Mouse (Mus musculus) gastrocnemius, postnatal 25 days (tissue): Measurements from ENCODE around the gene Hoxb9. TPM values are rescaled to one million over a fixed set of nuclear protein-coding genes. Genes with fewer than 3 reads are reported as not detected.

Experiments used
- DNase-seq: peaks from one replicate; pipeline ENCODE4 v3.0.0; 2022
- total RNA-seq, 2 experiments: library from RNA; stranded (reverse); gene quantifications; 1 replicate in 1 of 2; 2 replicates in 1 of 2; pipeline ENCODE4 v1.2.3; 2021

The Hoxb9 gene
- total RNA-seq, 2 experiments from 2014 or later: 0.15 to 0.19 TPM

DNA sequence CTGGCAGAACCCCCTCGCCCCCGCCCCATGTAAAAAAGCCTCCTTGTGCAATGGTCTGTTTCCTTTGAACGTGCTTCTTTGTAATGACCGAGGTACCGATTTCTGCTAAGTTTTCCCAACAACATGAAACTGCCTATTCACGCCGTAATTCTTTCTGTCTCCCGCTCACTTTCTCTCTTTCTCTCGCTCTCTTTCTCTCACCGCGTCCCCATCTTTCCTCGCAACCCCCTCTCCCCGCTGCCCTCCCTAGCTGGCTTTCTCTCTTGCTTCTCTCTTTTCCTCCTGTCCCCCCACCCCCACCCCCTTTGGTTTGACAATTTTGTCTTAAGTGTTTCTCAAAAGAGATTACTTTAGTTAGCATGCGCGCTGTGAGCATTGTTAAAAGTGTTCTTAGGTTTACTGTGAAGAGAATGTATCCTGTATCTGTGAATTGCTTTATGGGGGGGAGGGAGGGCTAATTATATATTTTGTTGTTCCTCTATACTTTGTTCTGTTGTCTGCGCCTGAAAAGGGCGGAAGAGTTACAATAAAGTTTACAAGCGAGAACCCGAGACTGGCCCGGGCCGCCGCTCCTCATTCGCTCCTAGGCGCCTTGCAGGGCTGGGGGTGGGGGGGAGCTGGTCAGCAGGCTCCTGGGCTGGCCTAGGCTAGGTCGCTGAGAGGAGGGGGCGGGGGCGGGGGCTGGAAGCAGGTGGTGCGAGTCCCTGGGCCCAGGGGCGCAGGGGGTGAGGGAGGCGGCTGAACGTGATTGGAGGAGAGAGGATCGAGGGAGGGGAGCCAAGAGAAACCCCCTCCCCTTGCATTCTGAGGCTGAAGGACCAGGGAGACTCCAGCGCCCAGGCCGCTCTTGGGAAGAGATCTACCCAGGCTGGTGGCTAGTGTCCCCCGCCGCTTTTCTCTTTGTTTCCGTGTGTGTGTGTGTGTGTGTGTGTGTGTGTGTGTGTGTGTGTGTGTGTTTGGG lies 13.8 kb downstream of the Hoxb9 start:
- DNase-seq: no peak

DNA sequence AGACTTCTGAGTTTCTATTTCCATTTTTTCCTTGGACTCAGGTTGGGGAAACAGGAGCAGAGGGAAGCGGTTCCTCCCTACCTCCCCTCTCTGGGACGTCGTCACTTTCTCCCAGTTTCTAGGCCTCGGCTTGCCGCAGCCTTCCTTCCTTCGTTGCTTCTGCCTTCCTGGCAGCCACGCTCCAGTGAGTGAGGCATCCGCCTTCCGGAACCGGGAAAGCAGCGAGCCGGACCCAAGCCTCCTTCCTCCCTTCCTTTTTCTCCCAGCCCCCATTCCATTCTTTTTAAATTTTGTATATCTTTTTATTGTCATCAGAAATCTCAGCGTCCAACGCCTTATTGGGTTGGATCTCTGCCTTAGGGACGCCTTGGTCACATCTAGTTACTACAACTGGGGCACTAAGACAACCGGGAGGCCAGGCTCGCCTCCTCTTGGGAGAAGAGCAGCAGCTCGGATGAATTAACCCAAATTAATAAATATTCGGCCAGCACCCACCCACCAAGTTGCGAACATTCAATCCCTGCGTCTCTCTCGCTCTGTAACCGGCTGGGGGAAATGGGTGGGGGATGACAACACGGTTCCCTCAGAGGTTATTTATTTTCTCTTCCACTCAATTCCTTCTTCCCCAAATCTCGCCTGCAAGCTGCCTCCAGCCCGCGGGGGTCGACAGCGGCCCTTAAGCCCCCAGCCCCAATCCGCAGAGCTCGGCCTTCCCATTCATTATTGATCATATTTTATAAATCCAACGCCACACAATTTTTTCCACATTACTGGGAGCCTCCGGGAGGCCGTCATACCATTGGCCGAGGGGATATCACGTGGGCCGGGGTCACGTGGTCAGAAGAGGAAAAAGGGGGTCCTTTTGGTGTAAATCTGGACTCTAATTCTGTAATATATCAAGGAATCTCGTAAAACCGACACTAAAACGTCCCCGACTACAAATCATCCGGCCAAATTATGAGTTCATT lies 14.8 kb downstream of the Hoxb9 start, which contains the start of gene Hoxb7:
Gene Hoxb7 (plus strand): TSS at position 853 of the 968 bp plus-strand sequence.
- no peak for DNase-seq

DNA sequence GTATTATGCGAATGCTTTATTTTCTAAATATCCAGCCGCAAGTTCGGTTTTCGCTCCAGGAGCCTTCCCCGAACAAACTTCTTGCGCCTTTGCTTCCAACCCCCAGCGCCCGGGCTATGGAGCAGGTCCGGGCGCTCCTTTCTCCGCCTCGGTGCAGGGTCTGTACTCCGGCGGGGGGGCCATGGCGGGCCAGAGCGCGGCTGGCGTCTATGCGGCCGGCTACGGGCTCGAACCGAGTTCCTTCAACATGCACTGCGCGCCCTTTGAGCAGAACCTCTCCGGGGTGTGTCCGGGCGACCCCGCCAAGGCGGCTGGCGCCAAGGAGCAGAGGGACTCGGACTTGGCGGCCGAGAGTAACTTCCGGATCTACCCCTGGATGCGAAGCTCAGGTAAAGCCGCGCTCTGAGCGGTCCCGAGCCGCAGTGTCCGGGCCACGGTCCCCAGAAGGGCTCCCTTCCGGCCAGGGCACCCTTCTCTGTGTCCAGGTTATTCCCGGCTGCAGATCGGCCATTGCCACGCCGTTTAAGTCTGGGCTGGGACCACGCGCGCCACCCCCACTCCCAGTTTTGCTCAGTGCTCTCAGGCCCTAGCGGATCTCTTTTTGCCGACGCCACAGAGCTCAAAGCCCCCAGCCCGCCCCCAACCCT lies 15.6 kb downstream of the Hoxb9 start:
- no peak for DNase-seq

DNA sequence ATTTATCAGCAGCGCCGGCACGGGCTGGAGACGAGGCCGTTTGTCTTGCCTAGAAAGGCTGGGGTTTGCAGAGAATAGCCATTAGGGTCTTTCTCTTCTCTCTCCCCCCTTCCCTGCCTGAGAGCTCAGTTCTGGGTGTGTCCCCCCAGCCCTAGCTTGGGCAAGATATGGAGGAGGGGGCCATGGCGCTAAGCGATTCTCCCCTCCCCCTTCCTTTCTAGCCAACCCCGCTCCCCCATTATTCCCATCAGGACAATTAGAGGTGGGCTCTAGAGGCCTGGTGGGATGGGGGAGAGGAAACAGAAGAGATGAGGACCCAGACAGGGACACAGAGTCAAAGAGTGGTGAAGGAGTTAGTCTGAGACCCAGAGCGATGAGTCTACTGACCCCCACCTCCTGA lies 16.2 kb downstream of the Hoxb9 start:
- DNase-seq: no peak

- DNase-seq: no peak
Measured at GRCm38 (mm10) chr11:96288455-96289221, 17.4 kb downstream of the Hoxb9 start.

DNA sequence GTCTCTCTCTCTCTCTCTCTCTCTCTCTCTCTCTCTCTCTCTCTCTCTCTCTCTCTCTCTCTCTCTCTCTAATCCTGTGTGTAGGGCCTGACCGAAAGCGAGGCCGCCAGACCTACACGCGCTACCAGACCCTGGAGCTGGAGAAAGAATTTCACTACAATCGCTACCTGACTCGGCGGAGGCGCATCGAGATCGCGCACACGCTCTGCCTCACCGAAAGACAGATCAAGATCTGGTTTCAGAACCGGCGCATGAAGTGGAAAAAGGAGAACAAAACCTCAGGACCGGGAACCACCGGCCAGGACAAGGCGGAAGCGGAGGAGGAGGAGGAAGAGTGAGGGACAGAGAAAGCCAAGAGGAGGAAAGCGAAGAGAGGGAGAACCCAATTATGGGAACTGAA lies 18.0 kb downstream of the Hoxb9 start:
- DNase-seq: no peak

- DNase-seq: no peak
Measured at GRCm38 (mm10) chr11:96289837-96290236, 18.6 kb downstream of the Hoxb9 start.

GRCm38 (mm10) chr11:96290705-96291355 lies 19.6 kb downstream of the Hoxb9 start:
- no peak for DNase-seq

- DNase-seq: no peak
Measured at GRCm38 (mm10) chr11:96291681-96292564, 20.7 kb downstream of the Hoxb9 start, which contains the start of gene Hoxb6. TSS of gene Hoxb6 (plus strand) at chr11:96292476.

DNA sequence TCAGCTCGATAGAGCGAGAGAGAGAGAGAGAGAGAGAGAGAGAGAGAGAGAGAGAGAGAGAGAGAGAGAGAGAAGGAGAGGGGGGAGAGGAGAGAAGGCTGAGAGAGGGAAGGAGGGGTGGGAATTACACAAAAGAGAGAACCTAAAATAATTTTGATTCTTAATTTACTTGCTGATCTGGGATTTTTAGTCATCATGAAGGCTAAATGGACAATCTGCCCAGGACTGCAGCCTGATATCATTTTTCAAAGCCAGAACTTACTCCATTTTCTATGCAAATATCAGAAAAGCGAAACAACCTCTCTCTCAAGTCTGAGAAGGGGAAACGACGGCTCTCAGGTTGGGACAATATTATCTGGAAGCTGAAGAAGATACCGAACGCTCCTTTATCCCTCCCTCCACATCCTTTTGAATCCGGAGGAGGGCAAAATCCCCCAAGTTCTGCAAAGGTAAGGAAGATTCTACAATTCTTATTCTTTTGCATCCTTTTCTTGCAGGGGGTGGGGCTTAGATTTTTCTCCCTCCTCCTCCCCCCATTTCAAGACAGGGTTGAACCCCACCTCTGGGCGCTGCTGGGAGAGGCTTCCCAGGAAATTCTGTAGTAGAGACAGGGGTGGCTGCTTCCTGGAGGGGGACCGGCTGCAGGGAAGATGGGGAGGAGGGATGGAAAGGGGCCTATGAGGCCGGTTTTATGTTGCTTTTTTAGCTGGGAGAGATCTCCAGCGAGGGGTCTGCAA lies 21.5 kb downstream of the Hoxb9 start:
- DNase-seq: no peak

DNA sequence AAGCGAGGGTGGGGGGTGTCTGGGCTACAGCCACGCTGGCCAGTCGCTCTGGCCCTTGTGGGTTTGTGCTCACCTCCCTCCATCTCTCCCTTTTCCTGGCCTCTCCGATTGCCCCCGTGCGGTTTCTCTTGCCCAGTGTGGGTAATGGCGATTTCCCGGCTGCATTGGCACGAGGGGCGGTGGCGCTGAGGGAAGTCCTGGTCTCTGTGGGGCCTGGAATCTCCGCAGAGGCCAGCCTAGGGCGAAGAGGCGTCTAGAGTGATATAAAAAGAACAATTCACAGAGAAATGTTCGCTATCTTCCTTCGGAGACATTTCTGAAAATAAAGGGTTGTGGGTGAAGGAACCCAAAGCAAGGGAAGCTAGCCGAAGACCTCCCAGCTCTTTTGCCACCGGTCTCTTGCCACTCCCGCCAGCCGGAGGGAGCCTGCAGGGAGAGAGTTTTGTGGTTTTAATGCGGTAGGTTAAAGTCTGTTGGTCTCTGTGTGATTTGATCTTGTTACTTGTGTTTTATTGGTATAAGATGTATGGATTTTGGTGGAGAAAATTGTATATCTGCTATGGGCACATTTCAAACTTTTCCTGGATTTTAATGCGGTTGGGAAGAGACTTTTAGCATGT lies 22.2 kb downstream of the Hoxb9 start:
- no peak for DNase-seq

- no peak for DNase-seq
Measured at GRCm38 (mm10) chr11:96294245-96295091, 23.2 kb downstream of the Hoxb9 start.

DNA sequence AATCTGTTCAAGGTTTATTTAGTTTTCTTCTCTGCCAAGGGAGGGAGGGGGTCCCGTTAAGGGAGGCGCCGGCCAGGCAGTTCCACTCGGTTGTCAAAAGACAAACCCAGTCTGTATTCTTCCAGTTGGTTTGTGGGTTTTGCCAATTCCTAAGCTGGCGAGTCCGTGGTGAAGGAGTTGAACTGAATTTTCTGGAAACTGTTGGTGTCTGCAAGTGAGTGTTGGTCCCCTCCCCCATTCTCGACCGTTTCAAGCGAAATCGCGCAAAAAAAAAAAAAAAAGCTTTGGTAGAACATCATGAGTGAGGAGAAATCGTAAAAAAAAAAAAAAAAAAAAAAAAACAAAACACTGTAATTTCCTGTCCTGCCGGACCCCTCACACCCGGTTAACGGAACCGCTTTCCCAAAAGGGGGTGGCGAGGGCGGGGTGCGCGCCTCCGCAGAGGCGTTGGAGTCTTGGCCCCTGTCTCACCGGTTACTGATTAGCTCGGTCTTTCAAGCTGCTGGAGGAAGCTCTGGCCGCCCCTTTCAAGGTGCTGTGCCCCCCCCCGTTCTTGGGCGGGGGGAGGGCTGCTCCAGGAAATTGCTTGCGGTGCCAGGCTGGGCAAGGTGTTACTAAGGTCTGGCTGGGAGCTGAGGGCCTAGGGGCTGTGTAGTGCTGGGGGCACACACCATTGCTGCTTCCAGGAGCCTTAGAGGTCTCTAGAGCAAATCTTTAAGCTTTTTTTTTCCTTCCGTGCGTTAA lies 24.0 kb downstream of the Hoxb9 start:
- no peak for DNase-seq

GRCm38 (mm10) chr11:96296997-96297396 lies 25.7 kb downstream of the Hoxb9 start:
- no peak for DNase-seq

DNA sequence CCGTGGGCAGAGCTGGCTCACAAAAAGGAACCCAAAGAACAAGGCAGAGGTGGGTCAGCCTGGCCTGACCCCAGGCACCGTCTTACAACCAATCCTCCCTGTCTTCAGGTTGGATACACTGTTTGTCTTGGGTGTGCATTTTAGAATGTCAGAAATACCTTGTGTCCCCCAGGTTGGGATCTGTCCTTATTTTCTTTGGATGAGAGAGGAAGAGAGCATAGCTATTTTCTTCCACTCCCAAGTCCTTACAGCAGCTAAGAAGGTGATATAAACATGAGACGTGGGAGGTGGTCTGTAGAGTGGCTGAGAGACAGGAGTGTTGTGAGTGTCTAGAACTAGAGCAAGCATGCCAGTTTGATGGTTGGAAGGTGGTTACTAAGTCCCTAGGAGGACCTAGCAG lies 26.2 kb downstream of the Hoxb9 start:
- no peak for DNase-seq

DNA sequence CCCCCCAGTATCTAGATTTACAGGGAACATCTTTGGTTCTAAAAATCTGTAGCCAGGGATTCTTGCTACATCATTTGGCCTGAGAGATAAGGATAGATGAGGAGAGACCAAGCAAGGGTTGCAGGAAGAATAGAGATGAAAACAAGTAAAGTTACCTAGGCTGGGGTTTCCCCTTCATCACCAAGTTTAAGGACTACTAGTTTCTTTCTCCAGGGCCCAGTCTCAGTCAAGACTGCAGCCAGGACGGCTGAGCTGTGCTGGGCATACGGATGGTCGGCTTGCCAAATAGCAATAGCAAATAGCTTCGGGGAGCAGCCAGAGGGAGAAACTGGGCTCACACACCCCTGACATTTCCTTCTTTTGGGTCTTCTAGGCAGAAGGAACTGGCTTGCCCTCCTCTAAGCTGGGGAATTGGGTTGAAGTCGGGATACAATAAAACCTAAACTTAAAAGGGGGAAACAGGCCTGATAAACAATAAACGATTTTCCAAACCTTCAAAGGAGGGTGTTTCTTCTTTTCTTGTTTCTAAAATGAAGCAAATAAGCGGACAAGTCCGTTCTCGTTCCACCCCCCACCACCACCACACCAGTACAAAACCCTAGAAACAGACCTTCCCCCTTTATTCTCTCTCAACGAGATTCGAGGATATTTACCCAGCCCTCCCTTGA lies 26.8 kb downstream of the Hoxb9 start:
- DNase-seq: no peak
